Mouse (Mus musculus) midbrain, embryonic 15.5 days (tissue): ENCODE data around the gene Gnb3. TPM values are rescaled to one million over a fixed set of nuclear protein-coding genes. Genes with fewer than 3 reads are reported as not detected.

Experiments used
- polyA plus RNA-seq: library from polyadenylated mRNA; unstranded; fragments of >200 nt; fragmentation: Nextera tagmentation; extraction: Ambion mirVana; gene quantifications from 2 replicates; pipeline ENCODE4 v1.2.1, GENCODE M21; 2015

The Gnb3 gene
- polyA plus RNA-seq, 1 experiment from 2014 or later, result 2.6 TPM

Other genes with a start within 250 kb of the Gnb3 start
- 0.13 TPM in 1 of 2 replicates, not detected in the other for gene C1s2, start 204.2 kb downstream of the Gnb3 start, polyA plus RNA-seq
- gene Lpcat3, start 177.2 kb downstream of the Gnb3 start, polyA plus RNA-seq, result 45.6 and 51.9 TPM in 2 replicates
- 107 and 109 TPM in 2 replicates for gene Emg1, start 128.1 kb downstream of the Gnb3 start, polyA plus RNA-seq
- 254 and 256 TPM in 2 replicates for gene Phb2, start 127.9 kb downstream of the Gnb3 start, polyA plus RNA-seq
- 3.9 and 5.6 TPM in 2 replicates for gene Ptpn6, start 101.6 kb downstream of the Gnb3 start, polyA plus RNA-seq
- 668 and 674 TPM in 2 replicates for gene Grcc10, start 98.9 kb downstream of the Gnb3 start, polyA plus RNA-seq
- not detected in 2 replicates for gene Gm45234, start 84.3 kb downstream of the Gnb3 start, polyA plus RNA-seq
- 32.7 and 34.3 TPM in 2 replicates for gene Atn1, start 83.8 kb downstream of the Gnb3 start, polyA plus RNA-seq
- 89.2 and 90.8 TPM in 2 replicates for gene Eno2, start 70.6 kb downstream of the Gnb3 start, polyA plus RNA-seq
- 4.8 and 6.7 TPM in 2 replicates for gene Lrrc23, start 60.5 kb downstream of the Gnb3 start, polyA plus RNA-seq
- gene Spsb2, start 31.6 kb downstream of the Gnb3 start, polyA plus RNA-seq, result 8.8 and 10.1 TPM in 2 replicates
- 383 and 391 TPM in 2 replicates for gene Tpi1, start 26.0 kb downstream of the Gnb3 start, polyA plus RNA-seq
- gene Usp5, start 10.8 kb downstream of the Gnb3 start, polyA plus RNA-seq, result 233 and 234 TPM in 2 replicates
- gene Cdca3, start 10.7 kb downstream of the Gnb3 start, polyA plus RNA-seq, result 23.2 and 32.9 TPM in 2 replicates
- gene P3h3, start 17.5 kb upstream of the Gnb3 start, polyA plus RNA-seq, result 16.1 and 18.1 TPM in 2 replicates
- 41.0 and 42.0 TPM in 2 replicates for gene Gpr162, start 23.7 kb upstream of the Gnb3 start, polyA plus RNA-seq
- 0.21 and 0.33 TPM in 2 replicates for gene Cd4, start 47.9 kb upstream of the Gnb3 start, polyA plus RNA-seq
- gene Lag3, start 71.4 kb upstream of the Gnb3 start, polyA plus RNA-seq, result 2.8 and 3.2 TPM in 2 replicates
- gene Ptms, start 79.8 kb upstream of the Gnb3 start, polyA plus RNA-seq, result 880 and 884 TPM in 2 replicates
- 559 and 568 TPM in 2 replicates for gene Mlf2, start 91.1 kb upstream of the Gnb3 start, polyA plus RNA-seq
- 94.5 and 95.5 TPM in 2 replicates for gene Cops7a, start 125.3 kb upstream of the Gnb3 start, polyA plus RNA-seq
- gene Pianp, start 156.4 kb upstream of the Gnb3 start, polyA plus RNA-seq, result 70.8 and 75.8 TPM in 2 replicates
- gene Zfp384, start 168.9 kb upstream of the Gnb3 start, polyA plus RNA-seq, result 19.1 and 19.9 TPM in 2 replicates
- 165 and 178 TPM in 2 replicates for gene Ing4, start 199.5 kb upstream of the Gnb3 start, polyA plus RNA-seq
- gene Acrbp, start 209.4 kb upstream of the Gnb3 start, polyA plus RNA-seq, result 18.4 and 19.6 TPM in 2 replicates
- gene Lpar5, start 227.6 kb upstream of the Gnb3 start, polyA plus RNA-seq, result 0.56 and 0.60 TPM in 2 replicates